Mouse (Mus musculus) MEL (cell line): ENCODE measurements around the gene Kat6b. TPM values are rescaled to one million over a fixed set of nuclear protein-coding genes. Genes with fewer than 3 reads are reported as not detected.

Experiments
- DNase-seq: peaks from one replicate; pipeline ENCODE4 v3.0.0; 2011; ENCODE audit warnings: low read depth, low spot score
- H3K27ac ChIP-seq: 2 replicates; pipeline ENCODE4 v1.5.1; 2012; ENCODE audit warnings: low read depth, mild to moderate bottlenecking, control low read depth, low read length, moderate library complexity; ENCODE audit not compliant: control insufficient read depth
- H3K27me3 ChIP-seq, 2 experiments: fragments of 150-350 bp in 1 of 2; sonication (generic) in 1 of 2; 2 replicates each; pipeline ENCODE4 v1.6.1; 2012; ENCODE audit warnings: low read length in 2 of 2, mild to moderate bottlenecking in 2 of 2, improper control_type of control experiment in 1 of 2, moderate library complexity in 1 of 2; ENCODE audit not compliant: insufficient read depth in 2 of 2, control insufficient read depth in 1 of 2
- H3K36me3 ChIP-seq, 2 experiments: 2 replicates each; pipeline ENCODE4 v1.6.1; 2012 to 2014; ENCODE audit warnings: low read length in 2 of 2, improper control_type of control experiment in 1 of 2, inconsistent platforms in 1 of 2, mild to moderate bottlenecking in 1 of 2; ENCODE audit not compliant: insufficient read depth in 2 of 2, control insufficient read depth in 1 of 2
- H3K4me1 ChIP-seq, 2 experiments: fragments of 150-350 bp in 1 of 2; sonication (generic) in 1 of 2; 2 replicates each; pipeline ENCODE4 v1.6.1; 2012; ENCODE audit warnings: low read length in 2 of 2, improper control_type of control experiment in 1 of 2, mild to moderate bottlenecking in 1 of 2; ENCODE audit not compliant: insufficient read depth in 2 of 2, control insufficient read depth in 1 of 2
- H3K4me3 ChIP-seq, 2 experiments: fragments of 150-350 bp in 1 of 2; sonication (generic) in 1 of 2; 2 replicates each; pipeline ENCODE4 v1.5.1; 2012; ENCODE audit warnings: low read depth in 2 of 2, low read length in 2 of 2, mild to moderate bottlenecking in 2 of 2, moderate library complexity in 2 of 2, control low read depth in 1 of 2, improper control_type of control experiment in 1 of 2; ENCODE audit not compliant: control insufficient read depth in 1 of 2, insufficient read depth in 1 of 2
- H3K79me2 ChIP-seq: 2 replicates; pipeline ENCODE4 v1.6.1; 2012; ENCODE audit warnings: mild to moderate bottlenecking, low read length, moderate library complexity; ENCODE audit not compliant: control insufficient read depth, poor library complexity, insufficient read depth
- H3K9ac ChIP-seq: 2 replicates; pipeline ENCODE4 v1.6.1; 2012; ENCODE audit warnings: low read depth, mild to moderate bottlenecking, control low read depth, low read length, moderate library complexity; ENCODE audit not compliant: control insufficient read depth, poor library complexity, severe bottlenecking
- H3K9me3 ChIP-seq: fragments of 150-350 bp; sonication (generic); replicated peaks from 2 replicates; pipeline ENCODE4 v1.6.1; 2012; ENCODE audit warnings: mild to moderate bottlenecking, low read length, improper control_type of control experiment, moderate library complexity; ENCODE audit not compliant: insufficient read depth
- CHD1 ChIP-seq: IDR thresholded peaks from 2 replicates; pipeline ENCODE4 v1.6.1; 2012; ENCODE audit warnings: low read depth, mild to moderate bottlenecking, inconsistent platforms, low read length, improper control_type of control experiment
- CTCF ChIP-seq, 3 experiments: IDR thresholded peaks in 2 of 3; conservative IDR thresholded peaks in 1 of 3; 2 replicates each; pipeline ENCODE4 v1.5.1; 2011 to 2012; ENCODE audit warnings: low read length in 3 of 3, low read depth in 2 of 3, mild to moderate bottlenecking in 2 of 3, improper control_type of control experiment in 1 of 3, inconsistent platforms in 1 of 3, mixed read lengths in 1 of 3, moderate library complexity in 1 of 3; ENCODE audit not compliant: control insufficient read depth in 1 of 3, insufficient read depth in 1 of 3, poor library complexity in 1 of 3, severe bottlenecking in 1 of 3
- E2F4 ChIP-seq: IDR thresholded peaks from 2 replicates; pipeline ENCODE4 v1.6.1; 2011; ENCODE audit warnings: low read depth, low read length, improper control_type of control experiment, borderline replicate concordance
- EP300 ChIP-seq, 2 experiments: IDR thresholded peaks; 2 replicates each; pipeline ENCODE4 v1.6.1; 2011; ENCODE audit warnings: improper control_type of control experiment in 2 of 2, low read length in 2 of 2, low read depth in 1 of 2, mild to moderate bottlenecking in 1 of 2
- ETS1 ChIP-seq: IDR thresholded peaks from 2 replicates; pipeline ENCODE4 v1.6.1; 2012; ENCODE audit warnings: low read depth, mild to moderate bottlenecking, inconsistent platforms, low read length, improper control_type of control experiment, moderate library complexity
- GABPA ChIP-seq: IDR thresholded peaks from 2 replicates; pipeline ENCODE4 v1.6.1; 2012; ENCODE audit warnings: low read depth, mild to moderate bottlenecking, inconsistent platforms, low read length, improper control_type of control experiment, moderate library complexity
- HCFC1 ChIP-seq: IDR thresholded peaks from 2 replicates; pipeline ENCODE4 v1.6.1; 2012; ENCODE audit warnings: low read depth, mild to moderate bottlenecking, inconsistent platforms, low read length, improper control_type of control experiment, moderate library complexity
- JUND ChIP-seq: IDR thresholded peaks from 2 replicates; pipeline ENCODE4 v1.6.1; 2011; ENCODE audit warnings: low read depth, mild to moderate bottlenecking, improper control_type of control experiment, low read length
- MAFK ChIP-seq: IDR thresholded peaks from 2 replicates; pipeline ENCODE4 v1.6.1; 2011; ENCODE audit warnings: low read depth, mild to moderate bottlenecking, low read length, improper control_type of control experiment, borderline replicate concordance
- NELFE ChIP-seq: IDR thresholded peaks from 2 replicates; pipeline ENCODE4 v1.6.1; 2011; ENCODE audit warnings: low read depth, low read length, improper control_type of control experiment
- NRF1 ChIP-seq: IDR thresholded peaks from 2 replicates; pipeline ENCODE4 v1.6.1; 2014; ENCODE audit warnings: low read depth, mild to moderate bottlenecking, inconsistent platforms, low read length, improper control_type of control experiment, moderate library complexity; ENCODE audit not compliant: poor library complexity, insufficient read depth, severe bottlenecking
- POLR2AphosphoS2 ChIP-seq: IDR thresholded peaks from 2 replicates; pipeline ENCODE4 v1.6.1; 2011; ENCODE audit warnings: low read length, improper control_type of control experiment
- RCOR1 ChIP-seq: IDR thresholded peaks from 2 replicates; pipeline ENCODE4 v1.6.1; 2012; ENCODE audit warnings: low read depth, mild to moderate bottlenecking, inconsistent platforms, low read length, improper control_type of control experiment
- SIN3A ChIP-seq: IDR thresholded peaks from 2 replicates; pipeline ENCODE4 v1.6.1; 2012; ENCODE audit warnings: low read length, improper control_type of control experiment, inconsistent platforms
- TAL1 ChIP-seq: IDR thresholded peaks from 2 replicates; pipeline ENCODE4 v1.6.1; 2012; ENCODE audit warnings: mild to moderate bottlenecking, inconsistent platforms, low read length, moderate library complexity, mixed read lengths
- TCF12 ChIP-seq: IDR thresholded peaks from 2 replicates; pipeline ENCODE4 v1.6.1; 2014; ENCODE audit warnings: low read depth, mild to moderate bottlenecking, inconsistent platforms, low read length, improper control_type of control experiment, moderate library complexity
- USF2 ChIP-seq, 2 experiments: IDR thresholded peaks; 2 replicates each; pipeline ENCODE4 v1.6.1; 2011 to 2012; ENCODE audit warnings: improper control_type of control experiment in 2 of 2, low read length in 2 of 2, borderline replicate concordance in 1 of 2, inconsistent platforms in 1 of 2, low read depth in 1 of 2, mild to moderate bottlenecking in 1 of 2; ENCODE audit not compliant: insufficient read depth in 1 of 2
- polyA plus RNA-seq, 2 experiments: library from polyadenylated mRNA; stranded (reverse) in 1 of 2; unstranded in 1 of 2; fragments of >175 nt in 1 of 2; fragments of >200 nt in 1 of 2; gene quantifications; 2 replicates each; pipeline versions ENCODE4 v1.2.1 to v1.2.4; 2012; ENCODE audit warnings: low replicate concordance in 2 of 2, low read depth in 1 of 2; ENCODE audit not compliant: insufficient read length in 2 of 2, insufficient read depth in 1 of 2, missing spikeins in 1 of 2
- total RNA-seq: library from RNA; depleted of rRNA; stranded (reverse); fragments of 300-350 nt; gene quantifications from 2 replicates; pipeline ENCODE4 v1.2.3, GENCODE M21; 2012

The Kat6b gene
- total and polyA plus RNA-seq, 3 experiments = 1.8 to 5.4 TPM; not detected in 1

- peak; percentile 62 for TF ChIP-seq RCOR1
Observed at GRCm38 (mm10) chr14:21583868-21584267, 102.6 kb downstream of the Kat6b start (continued).

- TF ChIP-seq CTCF (IDR thresholded peaks at IDR 0.05 in 2 of 3, conservative IDR thresholded peaks at IDR 0.05 in 1 of 3; ENCODE audit: control insufficient read depth in 1 of 3, insufficient read depth in 1 of 3, low read depth in 2 of 3, low read length in 3 of 3, poor library complexity in 1 of 3, severe bottlenecking in 1 of 3) (peak; percentile 53 to 60 (median 57)), EP300 (IDR thresholded peaks at IDR 0.05; ENCODE audit: low read depth in 1 of 2, low read length in 2 of 2) (no peak; a peak in 1 of 4 replicates), MAFK (no peak), POLR2AphosphoS2 (no peak), TAL1 (no peak), USF2 (IDR thresholded peaks at IDR 0.05; ENCODE audit: borderline replicate concordance in 1 of 2, insufficient read depth in 1 of 2, low read depth in 1 of 2, low read length in 2 of 2) (no peak), E2F4 (no peak)
- TF ChIP-seq, all 39 proteins: peak for 1
- peaks cover 16 to 17% of the 10 kb centered on the region in 2 experiments for H3K4me1 ChIP-seq
- DNase-seq = peak; percentile 61
Observed at GRCm38 (mm10) chr14:21584468-21585135, 103.4 kb downstream of the Kat6b start.

GRCm38 (mm10) chr14:21585491-21586251 lies 104.4 kb downstream of the Kat6b start:
- Histone ChIP-seq H3K4me1 (peaks cover 16 to 17% of the 10 kb centered on the region in 2 experiments), H3K9ac (no peak overlapping the region), H3K27ac (no peak overlapping the region), H3K79me2 (no peaks in the 10 kb centered on the region)
- no peak for TF ChIP-seq RCOR1
- no peak for TF ChIP-seq NELFE
- TF ChIP-seq TCF12 = no peak
- TF ChIP-seq GABPA = no peak
- TF ChIP-seq SIN3A = no peak
- no peak for TF ChIP-seq HCFC1
- no peak for TF ChIP-seq CHD1
- TF ChIP-seq NRF1 = no peak
- no peak for TF ChIP-seq ETS1
- TF ChIP-seq USF2 (IDR thresholded peaks at IDR 0.05; ENCODE audit: borderline replicate concordance in 1 of 2, insufficient read depth in 1 of 2, low read depth in 1 of 2, low read length in 2 of 2) = no peak
- TF ChIP-seq JUND = no peak
- TF ChIP-seq, all 39 proteins: peak for 0
- DNase-seq = no peak
- H3K4me3 ChIP-seq = no peak overlapping the region
- H3K9me3 ChIP-seq = no peaks in the 10 kb centered on the region
- no peaks in the 10 kb centered on the region for H3K27me3 ChIP-seq
- H3K36me3 ChIP-seq = peaks cover 0 to 22% of the 10 kb centered on the region in 2 experiments; a peak in 2 of 4 replicates

More at GRCm38 (mm10) chr14:21584468-21585135, 103.4 kb downstream of the Kat6b start:
- Histone ChIP-seq H3K27me3 (no peaks in the 10 kb centered on the region), H3K36me3 (peaks cover 0 to 22% of the 10 kb centered on the region in 2 experiments; a peak in 2 of 4 replicates), H3K79me2 (no peaks in the 10 kb centered on the region), H3K4me3 (no peak overlapping the region), H3K9ac (no peak overlapping the region), H3K27ac (no peak overlapping the region), H3K9me3 (no peaks in the 10 kb centered on the region)
